Mouse (Mus musculus) CD4-positive naive resting alpha-beta T cell, adult 76 days (primary cell): ENCODE results near the gene Gm2310. TPM values are rescaled to one million over a fixed set of nuclear protein-coding genes. Genes with fewer than 3 reads are reported as not detected.

Experiments used
- total RNA-seq: library from RNA; stranded (reverse); gene quantifications from one replicate; pipeline ENCODE4 v1.2.4, GENCODE M21; 2023

Gm2310 gene
- not detected for total RNA-seq

GRCm38 (mm10) chr15:8519853-8520252 lies at the start of gene Gm2310:
Gene Gm2310 (minus strand): TSS chr15:8519953.

Other genes with a start within 250 kb of the Gm2310 start
- 114 TPM for gene Nipbl, start 75.5 kb downstream of the Gm2310 start, total RNA-seq
- 2.3 TPM for gene Slc1a3, start 190.8 kb upstream of the Gm2310 start, total RNA-seq